Mouse (Mus musculus): ENCODE results near the gene Gm37419. TPM values are rescaled to one million over a fixed set of nuclear protein-coding genes. Genes with fewer than 3 reads are reported as not detected.

Gene Gm37419
- not detected in 2 replicates for polyA plus RNA-seq (2015; fragmentation: Nextera tagmentation; extraction: Ambion mirVana)

DNA sequence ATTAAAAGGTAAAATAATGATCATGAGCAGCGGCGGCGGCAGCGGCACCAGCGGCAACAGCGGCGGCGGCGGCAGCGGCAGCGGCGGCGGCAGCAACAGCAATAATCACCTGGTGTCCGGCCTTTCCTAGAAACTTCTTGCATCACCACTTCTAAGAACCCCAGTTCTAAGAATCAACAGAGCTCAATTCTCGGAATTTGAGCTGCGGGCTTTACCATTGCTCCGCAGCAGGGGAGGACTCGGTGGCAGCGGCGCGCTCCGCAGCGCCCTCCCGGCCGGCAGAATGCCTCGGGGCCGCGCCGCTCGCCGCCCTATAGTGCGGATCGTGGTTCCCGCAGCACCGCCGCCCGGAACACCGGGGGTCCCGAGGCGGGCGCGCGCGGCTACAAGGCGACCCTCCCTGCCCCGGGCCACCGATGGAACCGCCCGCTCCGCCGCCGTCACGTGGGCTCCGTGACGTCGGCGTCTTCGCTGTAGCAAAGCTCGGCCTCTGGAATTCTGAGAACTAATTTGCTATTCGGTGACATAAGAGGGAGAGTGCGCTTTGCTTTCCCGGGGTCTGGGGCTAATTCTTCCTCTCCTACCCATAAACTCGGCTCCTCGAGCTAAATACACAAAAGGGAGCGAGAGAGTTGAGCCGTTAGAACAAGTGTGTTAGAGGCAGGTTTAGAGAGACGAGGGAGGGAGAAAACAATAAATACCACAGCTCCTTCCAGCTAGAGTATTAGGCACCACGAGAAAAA is at the start of gene Gm37419, which contains the start of gene Bcl6:
Gene Gm37419 (plus strand): TSS at position 17 of the 743 bp plus-strand sequence.
Gene Bcl6 (minus strand): TSS at position 387 of the 743 bp plus-strand sequence.
- Histone ChIP-seq H3K9me3 (no peaks in the 10 kb centered on the region), H3K4me3 (replicated peaks) (peak within 1 kb of the TSS; percentile 69), H3K4me2 (peak within 1 kb of the TSS; percentile 75), H3K9ac (peak within 1 kb of the TSS; percentile 67), H3K4me1 (peaks cover 7% of the 10 kb centered on the region), H3K36me3 (no peaks in the 10 kb centered on the region), H3K27me3 (replicated peaks) (no peaks in the 10 kb centered on the region), H3K27ac (peak within 1 kb of the TSS; percentile 99)
- WGBS: under 1% methylated on average over 68 of the region's 68 CpGs
- peak; percentile 72 for ATAC-seq (ENCODE audit: insufficient read depth, low FRiP score, low read depth)

DNA sequence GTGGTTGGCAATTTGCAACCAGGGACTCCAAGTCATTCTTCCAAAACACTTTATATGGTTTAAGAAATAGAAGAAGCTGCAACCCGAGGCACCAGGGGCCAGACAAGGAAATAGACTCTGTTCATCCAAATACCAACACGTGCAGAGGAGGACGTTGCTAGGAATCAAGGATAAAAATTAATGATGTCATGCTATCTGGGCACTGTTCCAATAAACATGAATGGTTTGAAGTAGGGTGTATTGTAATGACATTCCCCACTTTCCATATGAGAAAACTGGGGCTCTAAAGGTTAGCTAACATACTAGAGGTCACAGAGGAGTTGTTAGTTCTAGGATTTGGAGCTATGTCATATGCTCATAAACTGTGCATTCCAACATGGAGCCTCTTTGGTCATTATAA is 43.5 kb upstream of the Gm37419 start:
- ATAC-seq (ENCODE audit: insufficient read depth, low FRiP score, low read depth): no peak
- H3K4me1 ChIP-seq: no peaks in the 10 kb centered on the region
- no peaks in the 10 kb centered on the region for H3K9me3 ChIP-seq
- no peaks in the 10 kb centered on the region for H3K27me3 ChIP-seq (replicated peaks)
- H3K36me3 ChIP-seq: no peaks in the 10 kb centered on the region
- H3K27ac ChIP-seq: no peak overlapping the region
- no peak overlapping the region for H3K9ac ChIP-seq
- H3K4me3 ChIP-seq (replicated peaks): no peak overlapping the region
- no peak overlapping the region for H3K4me2 ChIP-seq
- WGBS: 25% methylated on average over 3 of the region's 3 CpGs

DNA sequence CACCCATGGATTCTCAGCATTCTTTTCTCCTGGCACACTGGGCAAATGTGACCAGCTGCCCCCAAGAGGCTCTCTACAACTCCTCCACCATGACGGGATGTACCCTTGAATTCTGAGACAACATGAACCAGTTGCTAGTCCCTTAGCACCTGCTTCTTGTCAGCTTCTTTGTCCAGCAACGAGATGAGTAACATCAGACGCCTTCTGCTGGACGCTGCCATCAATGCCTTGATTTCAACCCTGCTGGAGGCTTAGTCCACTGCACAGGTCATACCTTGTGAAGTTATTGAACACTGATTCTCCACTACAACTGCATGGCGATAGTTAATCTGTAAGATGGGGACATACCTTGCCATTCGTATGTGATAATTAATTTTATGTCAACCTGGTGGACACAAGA is 40.6 kb upstream of the Gm37419 start:
- no peak overlapping the region for H3K4me3 ChIP-seq (replicated peaks)
- 88% methylated on average over 6 of the region's 6 CpGs for WGBS
- no peak overlapping the region for H3K27ac ChIP-seq
- no peak overlapping the region for H3K4me2 ChIP-seq
- no peaks in the 10 kb centered on the region for H3K27me3 ChIP-seq (replicated peaks)
- H3K9me3 ChIP-seq: no peaks in the 10 kb centered on the region
- ATAC-seq (ENCODE audit: insufficient read depth, low FRiP score, low read depth): no peak
- no peaks in the 10 kb centered on the region for H3K36me3 ChIP-seq
- no peaks in the 10 kb centered on the region for H3K4me1 ChIP-seq
- H3K9ac ChIP-seq: no peak overlapping the region

DNA sequence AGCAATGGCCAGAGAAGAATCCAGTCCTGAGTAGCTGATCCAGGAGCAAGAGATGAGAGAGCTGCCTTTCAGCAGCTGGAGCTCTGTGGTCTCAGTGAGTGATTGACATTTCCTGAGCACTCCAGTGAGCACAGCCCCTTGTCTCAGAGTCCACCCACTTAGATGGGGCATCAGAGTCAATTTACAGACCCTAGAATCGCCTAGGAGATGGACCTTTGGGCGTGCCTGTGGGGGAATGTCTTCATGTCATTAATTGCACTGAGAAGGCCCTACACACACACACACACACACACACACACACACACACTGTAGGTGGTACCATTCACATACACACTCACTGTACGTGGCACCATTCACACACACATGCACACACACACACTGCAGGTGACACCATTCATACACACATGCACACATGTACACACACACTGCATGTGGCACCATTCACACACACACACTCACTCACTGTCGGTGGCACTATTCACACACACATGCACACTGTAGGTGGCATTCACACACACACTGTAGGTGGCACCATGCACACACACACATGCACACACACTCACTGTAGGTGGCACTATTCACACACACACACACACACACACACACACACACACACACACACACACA is 36.1 kb upstream of the Gm37419 start:
- no peaks in the 10 kb centered on the region for H3K36me3 ChIP-seq
- no peaks in the 10 kb centered on the region for H3K9me3 ChIP-seq
- no peak overlapping the region for H3K4me3 ChIP-seq (replicated peaks)
- no peak overlapping the region for H3K4me2 ChIP-seq
- WGBS: 75% methylated on average over 4 of the region's 4 CpGs
- H3K9ac ChIP-seq: no peak overlapping the region
- no peaks in the 10 kb centered on the region for H3K27me3 ChIP-seq (replicated peaks)
- H3K4me1 ChIP-seq: no peaks in the 10 kb centered on the region
- ATAC-seq (ENCODE audit: insufficient read depth, low FRiP score, low read depth): no peak
- H3K27ac ChIP-seq: no peak overlapping the region

DNA sequence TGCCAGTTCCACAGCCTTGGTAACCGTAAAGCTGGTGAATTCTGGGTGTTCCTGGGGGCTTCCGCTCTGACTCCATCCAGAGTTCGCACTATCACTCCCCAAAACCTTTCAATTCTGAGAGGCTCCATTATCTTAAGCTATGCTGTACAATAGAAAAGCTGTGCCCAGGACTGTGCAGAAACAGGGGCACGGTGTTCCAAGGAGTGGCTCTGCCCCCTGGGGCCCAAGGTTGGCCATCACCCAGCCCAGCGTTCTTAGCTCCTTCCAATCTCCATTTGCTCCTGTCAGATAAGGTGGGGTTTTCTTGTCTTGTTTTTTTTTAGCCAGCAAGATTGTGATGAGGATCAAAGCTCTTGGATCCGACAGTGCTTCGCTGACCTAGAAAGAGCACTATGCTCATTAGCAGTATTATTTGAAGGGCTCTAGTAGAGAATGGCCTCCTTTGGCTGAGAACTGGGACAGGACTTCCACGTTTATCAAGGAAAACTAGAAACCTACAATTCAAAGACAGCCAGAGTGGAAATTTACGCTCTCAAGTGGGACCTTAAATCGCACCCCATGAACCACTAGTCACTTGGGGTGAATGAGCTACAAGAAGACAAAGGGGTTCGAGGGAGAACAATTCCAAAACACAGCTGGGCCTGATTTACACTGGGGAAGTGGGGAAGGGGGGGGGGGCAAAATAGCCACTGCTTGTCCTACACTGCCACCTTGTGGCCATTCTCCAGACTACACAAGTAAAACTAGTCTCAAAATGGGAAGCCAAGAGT is 34.9 kb upstream of the Gm37419 start:
- no peak overlapping the region for H3K27ac ChIP-seq
- H3K4me1 ChIP-seq: no peaks in the 10 kb centered on the region
- no peak for ATAC-seq (ENCODE audit: insufficient read depth, low FRiP score, low read depth)
- H3K4me3 ChIP-seq (replicated peaks): no peak overlapping the region
- no peak overlapping the region for H3K4me2 ChIP-seq
- 47% methylated on average over 11 of the region's 11 CpGs for WGBS
- no peaks in the 10 kb centered on the region for H3K27me3 ChIP-seq (replicated peaks)
- no peaks in the 10 kb centered on the region for H3K36me3 ChIP-seq
- H3K9ac ChIP-seq: no peak overlapping the region
- H3K9me3 ChIP-seq: no peaks in the 10 kb centered on the region

DNA sequence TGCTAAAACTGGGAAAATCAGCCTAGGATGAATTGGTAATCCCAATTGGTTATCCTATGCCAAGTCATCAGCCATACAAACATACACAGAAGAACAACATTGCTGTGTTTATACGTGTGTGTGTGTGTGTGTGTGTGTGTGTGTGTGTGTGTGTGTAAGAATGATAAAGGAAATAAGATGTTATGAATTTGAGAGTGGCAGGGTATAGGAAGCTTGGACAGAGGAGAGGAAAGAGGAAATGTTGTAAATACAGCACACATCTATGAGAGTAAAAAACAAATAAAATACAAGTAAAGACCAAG is 34.4 kb upstream of the Gm37419 start:
- no peak overlapping the region for H3K27ac ChIP-seq
- no peak overlapping the region for H3K4me3 ChIP-seq (replicated peaks)
- no peak overlapping the region for H3K9ac ChIP-seq
- ATAC-seq (ENCODE audit: insufficient read depth, low FRiP score, low read depth): no peak
- 8% methylated on average over 1 of the region's 1 CpGs for WGBS
- H3K36me3 ChIP-seq: no peaks in the 10 kb centered on the region
- no peaks in the 10 kb centered on the region for H3K4me1 ChIP-seq
- no peaks in the 10 kb centered on the region for H3K9me3 ChIP-seq
- no peaks in the 10 kb centered on the region for H3K27me3 ChIP-seq (replicated peaks)
- no peak overlapping the region for H3K4me2 ChIP-seq

DNA sequence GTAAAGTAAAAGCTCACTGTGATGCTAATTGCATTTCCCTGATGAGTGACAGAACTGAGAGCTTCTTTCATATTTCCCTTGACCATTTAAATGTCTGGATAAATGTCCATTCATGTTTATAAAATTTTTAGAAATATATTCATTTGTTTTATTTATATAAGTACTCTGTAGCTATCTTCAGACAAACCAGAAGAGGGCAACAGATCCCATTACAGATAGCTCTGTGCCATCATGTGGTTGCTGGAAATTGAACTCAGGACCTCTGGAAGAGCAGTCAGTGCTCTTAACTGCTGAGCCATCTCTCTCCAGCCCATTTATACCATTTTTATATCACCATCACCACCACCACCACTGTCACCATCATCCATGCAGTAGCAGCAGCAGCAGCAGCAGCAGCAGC is 29.3 kb upstream of the Gm37419 start:
- Histone ChIP-seq H3K4me3 (replicated peaks) (no peak overlapping the region), H3K9ac (no peak overlapping the region), H3K27me3 (replicated peaks) (no peaks in the 10 kb centered on the region), H3K4me1 (no peaks in the 10 kb centered on the region), H3K27ac (no peak overlapping the region), H3K4me2 (no peak overlapping the region), H3K9me3 (no peaks in the 10 kb centered on the region), H3K36me3 (no peaks in the 10 kb centered on the region)
- no peak for ATAC-seq (ENCODE audit: insufficient read depth, low FRiP score, low read depth)

DNA sequence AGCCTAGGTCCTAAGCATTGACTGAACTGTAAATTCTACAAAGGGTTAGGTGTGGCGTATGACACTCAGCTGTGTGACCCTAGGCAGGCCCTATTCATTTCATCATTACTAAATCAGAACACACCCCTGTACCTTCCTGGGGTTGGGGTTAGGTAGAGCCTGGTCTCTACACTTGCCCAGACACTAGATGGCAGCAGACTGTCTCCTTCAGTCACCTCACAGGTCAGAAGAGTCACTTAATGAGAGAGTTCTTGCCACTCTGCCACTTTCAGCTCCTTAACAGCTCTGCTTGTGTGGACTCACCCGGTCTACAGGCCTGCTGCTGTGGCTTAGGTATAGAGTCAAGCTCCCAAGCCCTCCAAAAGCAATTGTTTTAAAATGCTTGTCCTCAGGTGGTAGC is 25.9 kb upstream of the Gm37419 start:
- H3K4me2 ChIP-seq: no peak overlapping the region
- no peak overlapping the region for H3K9ac ChIP-seq
- H3K4me1 ChIP-seq: no peaks in the 10 kb centered on the region
- H3K27ac ChIP-seq: no peak overlapping the region
- no peaks in the 10 kb centered on the region for H3K9me3 ChIP-seq
- no peak for ATAC-seq (ENCODE audit: insufficient read depth, low FRiP score, low read depth)
- no peaks in the 10 kb centered on the region for H3K27me3 ChIP-seq (replicated peaks)
- 82% methylated on average over 2 of the region's 2 CpGs for whole genome bisulfite sequencing
- H3K36me3 ChIP-seq: 0 out of 2 replicates have a peak, but pooled peaks cover 2% of the 10 kb centered on the region
- no peak overlapping the region for H3K4me3 ChIP-seq (replicated peaks)

DNA sequence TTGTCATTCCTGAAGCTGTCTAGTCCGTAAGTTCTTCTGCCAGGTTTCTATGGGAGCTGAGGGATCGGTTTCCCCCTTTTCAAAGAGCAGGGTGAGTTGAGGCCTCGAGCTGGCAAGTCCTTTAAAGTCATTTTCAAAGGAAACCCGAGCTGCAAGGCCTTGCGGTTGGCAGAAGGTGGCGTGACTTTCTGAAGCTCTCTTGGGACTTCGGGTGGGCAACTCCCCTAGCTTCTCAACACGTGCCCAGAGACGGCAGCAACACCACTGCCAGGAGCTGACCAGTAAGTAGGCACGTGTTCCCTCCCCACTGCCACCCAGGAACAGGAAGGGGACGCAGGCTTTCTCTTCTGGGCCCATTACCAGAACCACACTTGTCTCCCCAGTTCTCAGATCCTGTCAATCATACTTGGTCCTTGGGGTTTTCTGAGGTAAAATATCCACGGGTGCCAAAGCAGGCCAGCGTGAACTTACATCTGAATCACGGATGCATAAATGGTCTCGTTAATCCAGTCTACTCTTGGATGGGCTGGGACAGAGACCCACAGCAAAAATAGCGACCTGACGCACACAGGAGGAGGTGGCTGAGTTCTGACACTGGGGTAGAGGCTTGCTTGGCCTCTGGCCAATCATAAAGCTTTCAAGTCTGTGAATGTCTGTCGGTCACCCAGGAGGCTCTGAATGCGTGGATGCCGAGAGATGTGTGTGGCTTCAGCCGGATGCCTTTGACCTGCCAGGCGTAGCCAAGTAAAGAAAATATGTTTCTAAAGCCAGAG is 24.2 kb upstream of the Gm37419 start:
- Histone ChIP-seq H3K4me3 (replicated peaks) (no peak overlapping the region), H3K4me2 (no peak overlapping the region), H3K9me3 (no peaks in the 10 kb centered on the region), H3K27ac (no peak overlapping the region), H3K9ac (no peak overlapping the region), H3K4me1 (no peaks in the 10 kb centered on the region), H3K36me3 (peaks cover 11% of the 10 kb centered on the region; the same call in 1 of the 2 replicates), H3K27me3 (replicated peaks) (no peaks in the 10 kb centered on the region)
- WGBS: 78% methylated on average over 22 of the region's 22 CpGs
- ATAC-seq (ENCODE audit: insufficient read depth, low FRiP score, low read depth): no peak

DNA sequence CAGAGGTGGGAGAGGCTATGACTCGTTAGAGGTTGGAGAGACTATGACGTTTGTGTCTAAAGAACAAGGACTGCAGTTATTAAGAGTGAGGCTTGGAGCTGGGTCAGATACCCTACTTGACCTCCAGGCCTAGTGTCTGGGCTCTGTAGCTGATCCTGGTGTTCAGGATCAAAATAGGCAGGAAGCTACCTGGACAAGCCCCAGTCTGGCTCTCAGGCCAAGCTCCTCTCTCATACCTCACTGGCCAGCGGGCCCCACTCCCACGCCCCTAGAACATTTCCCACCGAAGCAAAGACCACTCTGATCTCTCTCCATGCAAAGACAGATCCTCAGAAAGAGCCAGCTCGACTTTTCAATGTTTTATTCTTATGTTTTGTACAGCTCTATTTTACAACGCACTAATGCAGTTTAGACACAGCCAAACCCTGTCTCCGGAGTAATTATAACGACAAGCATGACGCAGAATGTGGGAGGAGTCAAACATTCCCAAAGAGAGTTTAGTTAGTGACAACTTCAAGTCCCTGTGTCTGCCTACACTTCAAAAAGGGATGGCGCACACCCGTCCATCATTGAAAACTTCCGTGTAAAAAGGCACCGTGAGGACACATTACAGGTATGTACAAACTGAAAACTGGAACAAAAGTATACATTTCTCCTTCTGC is 23.4 kb upstream of the Gm37419 start:
- Histone ChIP-seq H3K4me3 (replicated peaks) (no peak overlapping the region), H3K9me3 (no peaks in the 10 kb centered on the region), H3K4me1 (no peaks in the 10 kb centered on the region), H3K9ac (no peak overlapping the region), H3K27me3 (replicated peaks) (no peaks in the 10 kb centered on the region), H3K4me2 (no peak overlapping the region), H3K27ac (no peak overlapping the region), H3K36me3 (peaks cover 11% of the 10 kb centered on the region; the same call in 1 of the 2 replicates)
- no peak for ATAC-seq (ENCODE audit: insufficient read depth, low FRiP score, low read depth)
- 81% methylated on average over 14 of the region's 14 CpGs for WGBS

DNA sequence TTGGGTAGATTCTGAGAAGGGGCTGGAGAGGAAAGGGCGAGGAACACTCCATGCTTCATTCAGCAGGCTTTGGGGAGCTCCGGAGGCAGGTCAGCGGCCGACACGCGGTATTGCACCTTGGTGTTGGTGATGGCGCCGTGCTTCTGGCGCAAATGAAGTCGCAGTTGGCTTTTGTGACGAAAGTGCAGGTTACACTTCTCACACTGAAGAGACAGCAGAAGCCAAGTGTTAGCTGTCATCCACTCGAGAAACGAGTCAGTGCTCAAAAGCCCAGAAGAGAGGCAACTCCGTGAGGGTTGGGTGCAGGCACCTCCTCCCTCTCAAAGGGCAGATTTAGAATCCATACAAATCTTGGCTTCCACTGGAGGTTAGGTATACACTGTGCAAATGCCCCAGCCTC is 22.2 kb upstream of the Gm37419 start:
- Histone ChIP-seq H3K27ac (no peak overlapping the region), H3K27me3 (replicated peaks) (no peaks in the 10 kb centered on the region), H3K9ac (no peak overlapping the region), H3K9me3 (no peaks in the 10 kb centered on the region), H3K4me2 (no peak overlapping the region), H3K36me3 (peaks cover 11% of the 10 kb centered on the region; the same call in 1 of the 2 replicates), H3K4me3 (replicated peaks) (no peak overlapping the region), H3K4me1 (no peaks in the 10 kb centered on the region)
- no peak for ATAC-seq (ENCODE audit: insufficient read depth, low FRiP score, low read depth)
- 86% methylated on average over 14 of the region's 14 CpGs for WGBS

Measured in stomach, embryonic 15.5 days (tissue).